17 mouse cellular contexts compared by ENCODE assay signal in the genomic region with DNA sequence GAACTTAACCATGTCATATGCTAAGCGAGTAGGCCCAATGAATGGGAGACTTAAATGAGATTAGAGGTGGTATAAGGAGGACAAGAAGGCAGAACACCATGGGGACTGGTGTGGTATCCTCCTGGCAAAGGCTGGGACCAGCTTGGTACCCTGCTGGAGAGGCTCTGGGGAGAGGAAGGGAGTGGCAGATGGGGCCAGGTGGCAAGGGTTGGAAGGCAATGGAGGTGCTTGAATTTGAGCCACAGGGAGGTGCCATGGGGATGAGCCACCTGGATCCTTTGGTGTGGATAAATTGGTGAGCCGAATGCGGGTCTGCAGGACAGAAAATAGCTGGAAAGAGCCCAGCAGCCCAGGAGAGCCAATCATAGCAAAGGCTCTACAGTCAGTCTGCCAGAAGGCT. TPM values are rescaled to one million over a fixed set of nuclear protein-coding genes. Genes with fewer than 3 reads are reported as not detected.
DNase-seq lines count a peak whose midpoint lies in the region; ATAC-seq and TF ChIP-seq lines count a peak whose summit lies in the region.
"Had no signal": no experiment of that assay in that cellular context is flagged by ENCODE, and none has a peak within 500 bp of the region (broad histone marks: within the 10 kb centered on the region; RNA-seq: fewer than 3 reads in every experiment).

No protein-coding gene starts in this region.

- no peak overlapping the region for H3K4me2 ChIP-seq in hindbrain, embryonic 16.5 days (ENCODE audit: low read length)
- H3K4me2 ChIP-seq in neural tube, embryonic 15.5 days: no peak overlapping the region
- H3K4me2 ChIP-seq in stomach, postnatal 0 days (replicated peaks; ENCODE audit: low read depth): no peak overlapping the region
- H3K4me2 ChIP-seq: embryonic facial prominence, embryonic 15.5 days; heart, embryonic 15.5 days; limb, embryonic 12.5 days had no signal

- no peak for TF ChIP-seq CTCF in stomach, postnatal 0 days (IDR thresholded peaks at IDR 0.05; ENCODE audit: low read depth)

- H3K9me3 ChIP-seq in hindbrain, embryonic 16.5 days (ENCODE audit: control insufficient read depth, low read length): no peaks in the 10 kb centered on the region
- H3K9me3 ChIP-seq in hindbrain, embryonic 10.5 days: no peaks in the 10 kb centered on the region
- H3K9me3 ChIP-seq in neural tube, embryonic 15.5 days (replicated peaks): no peaks in the 10 kb centered on the region
- no peaks in the 10 kb centered on the region for H3K9me3 ChIP-seq in stomach, postnatal 0 days (ENCODE audit: control insufficient read depth, low read length)
- H3K9me3 ChIP-seq: embryonic facial prominence, embryonic 15.5 days; heart, embryonic 15.5 days; limb, embryonic 12.5 days had no signal

- no peak overlapping the region for H3K9ac ChIP-seq in hindbrain, embryonic 16.5 days (ENCODE audit: low read depth, low read length)
- no peak overlapping the region for H3K9ac ChIP-seq in neural tube, embryonic 15.5 days (replicated peaks)
- no peak overlapping the region for H3K9ac ChIP-seq in stomach, postnatal 0 days (ENCODE audit: low read length)
- H3K9ac ChIP-seq: embryonic facial prominence, embryonic 15.5 days; heart, embryonic 15.5 days; limb, embryonic 12.5 days; liver, postnatal 0 days had no signal

- H3K4me3 ChIP-seq in hindbrain, embryonic 16.5 days (ENCODE audit: low read length): no peak overlapping the region
- H3K4me3 ChIP-seq in hindbrain, embryonic 10.5 days: no peak overlapping the region
- H3K4me3 ChIP-seq in neural tube, embryonic 15.5 days (replicated peaks): no peak overlapping the region
- H3K4me3 ChIP-seq in stomach, postnatal 0 days (ENCODE audit: low read depth, low read length): no peak overlapping the region
- H3K4me3 ChIP-seq: embryonic facial prominence, embryonic 15.5 days; heart, embryonic 15.5 days; limb, embryonic 12.5 days had no signal

- H3K27me3 ChIP-seq in hindbrain, embryonic 16.5 days (replicated peaks; ENCODE audit: control insufficient read depth, insufficient read depth, low read length): no peaks in the 10 kb centered on the region
- peaks cover 10% of the 10 kb centered on the region; the same call in 1 of the 2 replicates for H3K27me3 ChIP-seq in hindbrain, embryonic 10.5 days (ENCODE audit: insufficient read depth, poor library complexity, severe bottlenecking)
- no peaks in the 10 kb centered on the region for H3K27me3 ChIP-seq in neural tube, embryonic 15.5 days (replicated peaks)
- H3K27me3 ChIP-seq in stomach, postnatal 0 days (ENCODE audit: control insufficient read depth, insufficient read depth, low read length): no peaks in the 10 kb centered on the region
- H3K27me3 ChIP-seq: embryonic facial prominence, embryonic 15.5 days; heart, embryonic 15.5 days had no signal

- no peak for TF ChIP-seq EP300 in stomach, postnatal 0 days (optimal IDR thresholded peaks at IDR 0.05)

- no peaks in the 10 kb centered on the region for H3K36me3 ChIP-seq in hindbrain, embryonic 16.5 days (ENCODE audit: control insufficient read depth, insufficient read depth, low read length)
- no peaks in the 10 kb centered on the region for H3K36me3 ChIP-seq in hindbrain, embryonic 10.5 days
- H3K36me3 ChIP-seq in neural tube, embryonic 15.5 days: no peaks in the 10 kb centered on the region
- no peaks in the 10 kb centered on the region for H3K36me3 ChIP-seq in stomach, postnatal 0 days (ENCODE audit: control insufficient read depth, insufficient read depth, low read length)
- H3K36me3 ChIP-seq: embryonic facial prominence, embryonic 15.5 days; heart, embryonic 15.5 days; limb, embryonic 12.5 days had no signal

- DNase-seq in hindbrain, embryonic 10.5 days (ENCODE audit: low spot score): no peak
- DNase-seq in neural tube, embryonic 10.5 days (ENCODE audit: extremely low spot score, low spot score): no peak
- peak; percentile 92 to 97 for DNase-seq in cerebellum, postnatal 14 days
- DNase-seq in stomach, postnatal 0 days (ENCODE audit: low spot score): no peak
- DNase-seq in frontal cortex, adult 2 months (ENCODE audit: extremely low spot score in 1 of 2, low spot score in 1 of 2): no peak
- DNase-seq: adrenal gland, postnatal 36 days; spleen, adult 18-20 months had no signal

- ATAC-seq in hindbrain, embryonic 16.5 days: peak; percentile 55; the same call in 1 of the 2 replicates
- no peak for ATAC-seq in neural tube, embryonic 15.5 days (ENCODE audit: low FRiP score)
- no peak for ATAC-seq in stomach, postnatal 0 days (ENCODE audit: low FRiP score, low TSS enrichment)
- ATAC-seq: inflammation-experienced regulatory T-cells, adult 6 months had no signal

- no peak overlapping the region for H3K27ac ChIP-seq in hindbrain, embryonic 16.5 days (ENCODE audit: low read depth, low read length)
- H3K27ac ChIP-seq in hindbrain, embryonic 10.5 days: no peak overlapping the region
- H3K27ac ChIP-seq in neural tube, embryonic 15.5 days (replicated peaks): peak overlapping the region; percentile 23; the same call in 1 of the 2 replicates
- no peak overlapping the region for H3K27ac ChIP-seq in stomach, postnatal 0 days (replicated peaks)
- H3K27ac ChIP-seq: embryonic facial prominence, embryonic 15.5 days; heart, embryonic 15.5 days; limb, embryonic 12.5 days had no signal

- WGBS in hindbrain, embryonic 16.5 days: 55% methylated on average over 3 of the region's 3 CpGs
- WGBS in hindbrain, embryonic 10.5 days: 67% methylated on average over 3 of the region's 3 CpGs
- WGBS in neural tube, embryonic 15.5 days: 74% methylated on average over 3 of the region's 3 CpGs
- 78% methylated on average over 3 of the region's 3 CpGs for WGBS in stomach, postnatal 0 days

- peaks cover 5% of the 10 kb centered on the region; the same call in 1 of the 2 replicates for H3K4me1 ChIP-seq in hindbrain, embryonic 16.5 days (ENCODE audit: control insufficient read depth, insufficient read depth, low read depth, low read length)
- H3K4me1 ChIP-seq in hindbrain, embryonic 10.5 days (replicated peaks): peaks cover 25% of the 10 kb centered on the region
- H3K4me1 ChIP-seq in neural tube, embryonic 15.5 days: peaks cover 15% of the 10 kb centered on the region
- H3K4me1 ChIP-seq in stomach, postnatal 0 days (replicated peaks; ENCODE audit: control insufficient read depth, insufficient read depth): no peaks in the 10 kb centered on the region
- H3K4me1 ChIP-seq: embryonic facial prominence, embryonic 15.5 days had no signal

RNA-seq across cellular contexts. Expression of a gene that starts 8.5 kb away (rescaled TPM):
- not detected in 2 replicates for polyA plus RNA-seq in hindbrain, embryonic 16.5 days (2015; fragmentation: Nextera tagmentation; extraction: Ambion mirVana)
- not detected in 2 replicates for polyA plus RNA-seq in hindbrain, embryonic 10.5 days (2016; fragmentation: Nextera tagmentation; extraction: Ambion mirVana)
- polyA plus RNA-seq in neural tube, embryonic 15.5 days (2015; fragmentation: Nextera tagmentation; extraction: Ambion mirVana): 0.09 TPM in 1 of 2 replicates, not detected in the other
- 0.05 TPM in 1 of 2 replicates, not detected in the other for polyA plus RNA-seq in stomach, postnatal 0 days (2015; fragmentation: Nextera tagmentation; extraction: Ambion mirVana)
- 0.06 and 0.14 TPM in 2 replicates for polyA plus RNA-seq in frontal cortex, adult 2 months (2012; rRNA removed)
- polyA plus RNA-seq: gonadal fat pad, adult 2 months; heart, embryonic 15.5 days; inflammation-experienced regulatory T-cells, adult 6 months; limb, embryonic 12.5 days; liver, postnatal 0 days; neural tube, embryonic 14.5 days; urinary bladder, adult 2 months had no signal

RNA-seq across cellular contexts. Expression of a gene that starts 47.7 kb away (rescaled TPM):
- polyA plus RNA-seq in hindbrain, embryonic 16.5 days (2015; fragmentation: Nextera tagmentation; extraction: Ambion mirVana): 31.9 and 34.6 TPM in 2 replicates
- polyA plus RNA-seq in hindbrain, embryonic 10.5 days (2016; fragmentation: Nextera tagmentation; extraction: Ambion mirVana): 19.6 and 20.9 TPM in 2 replicates
- 31.4 and 36.4 TPM in 2 replicates for polyA plus RNA-seq in neural tube, embryonic 15.5 days (2015; fragmentation: Nextera tagmentation; extraction: Ambion mirVana)
- 13.2 and 14.7 TPM in 2 replicates for polyA plus RNA-seq in stomach, postnatal 0 days (2015; fragmentation: Nextera tagmentation; extraction: Ambion mirVana)
- 276 and 309 TPM in 2 replicates for polyA plus RNA-seq in frontal cortex, adult 2 months (2012; rRNA removed)

Comparison
In these comparisons a context has a peak if more than half of its experiments do, and no peak if none do; other contexts are left out.
1. DNase-seq: peak in cerebellum, postnatal 14 days (2 of 2); none in hindbrain, embryonic 10.5 days (single experiment), neural tube, embryonic 10.5 days (single experiment), stomach, postnatal 0 days (single experiment) and frontal cortex, adult 2 months (0 of 2).